Mouse (Mus musculus): ENCODE measurements around the gene Klhl31. TPM values are rescaled to one million over a fixed set of nuclear protein-coding genes. Genes with fewer than 3 reads are reported as not detected.

Gene Klhl31
- polyA plus RNA-seq, 1 experiment from 2014 or later = 35.8 TPM

GRCm38 (mm10) chr9:77610811-77611210, 25.5 kb upstream of the Klhl31 start:
- DNase-seq (ENCODE audit: low spot score) = peak; percentile 28
- no peak overlapping the region for H3K4me3 ChIP-seq

GRCm38 (mm10) chr9:77612349-77612748, 24.0 kb upstream of the Klhl31 start:
- Histone ChIP-seq H3K36me3 (no peaks in the 10 kb centered on the region), H3K4me3 (no peak overlapping the region), H3K27ac (no peak overlapping the region), H3K9me3 (no peaks in the 10 kb centered on the region), H3K27me3 (ENCODE audit: insufficient read depth, poor library complexity, severe bottlenecking) (no peaks in the 10 kb centered on the region), H3K4me1 (0 out of 2 replicates have a peak, but pooled peaks cover 4% of the 10 kb centered on the region)
- WGBS = 76% methylated on average over 4 of the region's 4 CpGs
- DNase-seq (ENCODE audit: low spot score) = no peak

More at GRCm38 (mm10) chr9:77610811-77611210, 25.5 kb upstream of the Klhl31 start:
- H3K36me3 ChIP-seq = no peaks in the 10 kb centered on the region
- no peak overlapping the region for H3K27ac ChIP-seq
- H3K9me3 ChIP-seq = no peaks in the 10 kb centered on the region
- 0 out of 2 replicates have a peak, but pooled peaks cover under 1% of the 10 kb centered on the region for H3K4me1 ChIP-seq
- H3K27me3 ChIP-seq (ENCODE audit: insufficient read depth, poor library complexity, severe bottlenecking) = no peaks in the 10 kb centered on the region

GRCm38 (mm10) chr9:77615868-77616267, 20.4 kb upstream of the Klhl31 start:
- H3K27ac ChIP-seq = no peak overlapping the region
- no peaks in the 10 kb centered on the region for H3K27me3 ChIP-seq (ENCODE audit: insufficient read depth, poor library complexity, severe bottlenecking)
- no peaks in the 10 kb centered on the region for H3K36me3 ChIP-seq
- DNase-seq (ENCODE audit: low spot score) = peak; percentile 27
- H3K4me1 ChIP-seq = 0 out of 2 replicates have a peak, but pooled peaks cover 4% of the 10 kb centered on the region
- H3K4me3 ChIP-seq = no peak overlapping the region
- 67% methylated on average over 4 of the region's 4 CpGs for WGBS
- no peaks in the 10 kb centered on the region for H3K9me3 ChIP-seq

- H3K27me3 ChIP-seq (ENCODE audit: insufficient read depth, poor library complexity, severe bottlenecking) = no peaks in the 10 kb centered on the region
- no peak overlapping the region for H3K4me3 ChIP-seq
- WGBS = 57% methylated on average over 4 of the region's 4 CpGs
These were observed 19.5 kb upstream of the Klhl31 start for GRCm38 (mm10) chr9:77616796-77617195.

GRCm38 (mm10) chr9:77617751-77618150, 18.5 kb upstream of the Klhl31 start:
- H3K4me3 ChIP-seq = no peak overlapping the region
- peak; percentile 65 for DNase-seq (ENCODE audit: low spot score)
- H3K27ac ChIP-seq = no peak overlapping the region
- H3K27me3 ChIP-seq (ENCODE audit: insufficient read depth, poor library complexity, severe bottlenecking) = no peaks in the 10 kb centered on the region
- H3K4me1 ChIP-seq = 0 out of 2 replicates have a peak, but pooled peaks cover 4% of the 10 kb centered on the region
- H3K36me3 ChIP-seq = no peaks in the 10 kb centered on the region
- 58% methylated on average over 6 of the region's 6 CpGs for WGBS
- H3K9me3 ChIP-seq = no peaks in the 10 kb centered on the region

More at GRCm38 (mm10) chr9:77616796-77617195, 19.5 kb upstream of the Klhl31 start:
- Histone ChIP-seq H3K27ac (no peak overlapping the region), H3K9me3 (no peaks in the 10 kb centered on the region), H3K36me3 (no peaks in the 10 kb centered on the region), H3K4me1 (0 out of 2 replicates have a peak, but pooled peaks cover 4% of the 10 kb centered on the region)
- peak; percentile 30 for DNase-seq (ENCODE audit: low spot score)

GRCm38 (mm10) chr9:77618392-77618791, 17.9 kb upstream of the Klhl31 start:
- Histone ChIP-seq H3K27ac (no peak overlapping the region), H3K36me3 (no peaks in the 10 kb centered on the region), H3K27me3 (ENCODE audit: insufficient read depth, poor library complexity, severe bottlenecking) (no peaks in the 10 kb centered on the region), H3K4me1 (peaks cover 4% of the 10 kb centered on the region; the same call in 1 of the 2 replicates), H3K9me3 (no peaks in the 10 kb centered on the region), H3K4me3 (no peak overlapping the region)
- WGBS = 82% methylated on average over 2 of the region's 2 CpGs
- DNase-seq (ENCODE audit: low spot score) = no peak

- Histone ChIP-seq H3K36me3 (no peaks in the 10 kb centered on the region), H3K4me3 (no peak overlapping the region), H3K9me3 (no peaks in the 10 kb centered on the region), H3K4me1 (peaks cover 4% of the 10 kb centered on the region; the same call in 1 of the 2 replicates), H3K27me3 (ENCODE audit: insufficient read depth, poor library complexity, severe bottlenecking) (no peaks in the 10 kb centered on the region), H3K27ac (no peak overlapping the region)
- DNase-seq (ENCODE audit: low spot score) = no peak
- 85% methylated on average over 6 of the region's 6 CpGs for WGBS
These were observed 16.2 kb upstream of the Klhl31 start for GRCm38 (mm10) chr9:77620077-77620476.

- no peak for DNase-seq (ENCODE audit: low spot score)
- Histone ChIP-seq H3K36me3 (no peaks in the 10 kb centered on the region), H3K4me3 (no peak overlapping the region), H3K9me3 (no peaks in the 10 kb centered on the region), H3K27ac (no peak overlapping the region), H3K4me1 (peaks cover 4% of the 10 kb centered on the region; the same call in 1 of the 2 replicates), H3K27me3 (ENCODE audit: insufficient read depth, poor library complexity, severe bottlenecking) (no peaks in the 10 kb centered on the region)
- 70% methylated on average over 2 of the region's 2 CpGs for WGBS
These were observed 15.8 kb upstream of the Klhl31 start for GRCm38 (mm10) chr9:77620482-77620881.

GRCm38 (mm10) chr9:77622874-77623273, 13.4 kb upstream of the Klhl31 start:
- H3K36me3 ChIP-seq = no peaks in the 10 kb centered on the region
- H3K9me3 ChIP-seq = no peaks in the 10 kb centered on the region
- no peaks in the 10 kb centered on the region; the same call in 1 of the 2 replicates for H3K4me1 ChIP-seq
- 47% methylated on average over 1 of the region's 1 CpGs for WGBS
- H3K27me3 ChIP-seq (ENCODE audit: insufficient read depth, poor library complexity, severe bottlenecking) = no peaks in the 10 kb centered on the region
- no peak overlapping the region for H3K27ac ChIP-seq
- H3K4me3 ChIP-seq = no peak overlapping the region
- DNase-seq (ENCODE audit: low spot score) = no peak

GRCm38 (mm10) chr9:77623318-77624050, 12.8 kb upstream of the Klhl31 start:
- 87% methylated on average over 6 of the region's 6 CpGs for WGBS
- Histone ChIP-seq H3K27ac (no peak overlapping the region), H3K27me3 (ENCODE audit: insufficient read depth, poor library complexity, severe bottlenecking) (no peaks in the 10 kb centered on the region), H3K4me3 (no peak overlapping the region), H3K9me3 (no peaks in the 10 kb centered on the region), H3K4me1 (peaks cover 2% of the 10 kb centered on the region; the same call in 1 of the 2 replicates), H3K36me3 (no peaks in the 10 kb centered on the region)
- no peak for DNase-seq (ENCODE audit: low spot score)

- no peaks in the 10 kb centered on the region for H3K27me3 ChIP-seq (ENCODE audit: insufficient read depth, poor library complexity, severe bottlenecking)
- no peak overlapping the region for H3K27ac ChIP-seq
- H3K4me3 ChIP-seq = no peak overlapping the region
- 74% methylated on average over 5 of the region's 5 CpGs for WGBS
- no peaks in the 10 kb centered on the region for H3K9me3 ChIP-seq
- H3K36me3 ChIP-seq = no peaks in the 10 kb centered on the region
- H3K4me1 ChIP-seq = peaks cover 6% of the 10 kb centered on the region; the same call in 1 of the 2 replicates
- DNase-seq (ENCODE audit: low spot score) = no peak
These were observed 12.1 kb upstream of the Klhl31 start for GRCm38 (mm10) chr9:77624171-77624570.

GRCm38 (mm10) chr9:77628676-77629075, 7.6 kb upstream of the Klhl31 start:
- Histone ChIP-seq H3K9me3 (no peaks in the 10 kb centered on the region), H3K36me3 (no peaks in the 10 kb centered on the region), H3K27me3 (ENCODE audit: insufficient read depth, poor library complexity, severe bottlenecking) (no peaks in the 10 kb centered on the region), H3K4me1 (peaks cover 14% of the 10 kb centered on the region; the same call in 1 of the 2 replicates), H3K4me3 (no peak overlapping the region), H3K27ac (peak overlapping the region; percentile 39; the same call in 1 of the 2 replicates)
- no peak for DNase-seq (ENCODE audit: low spot score)
- WGBS = 73% methylated on average over 10 of the region's 10 CpGs

GRCm38 (mm10) chr9:77629708-77630107, 6.6 kb upstream of the Klhl31 start:
- DNase-seq (ENCODE audit: low spot score) = no peak
- H3K4me1 ChIP-seq = peaks cover 14% of the 10 kb centered on the region; the same call in 1 of the 2 replicates
- no peak overlapping the region for H3K27ac ChIP-seq
- H3K9me3 ChIP-seq = no peaks in the 10 kb centered on the region
- H3K36me3 ChIP-seq = no peaks in the 10 kb centered on the region
- H3K4me3 ChIP-seq = no peak overlapping the region
- 79% methylated on average over 5 of the region's 5 CpGs for WGBS
- no peaks in the 10 kb centered on the region for H3K27me3 ChIP-seq (ENCODE audit: insufficient read depth, poor library complexity, severe bottlenecking)
